Mouse (Mus musculus): ENCODE measurements around the gene Rad51d.

DNA sequence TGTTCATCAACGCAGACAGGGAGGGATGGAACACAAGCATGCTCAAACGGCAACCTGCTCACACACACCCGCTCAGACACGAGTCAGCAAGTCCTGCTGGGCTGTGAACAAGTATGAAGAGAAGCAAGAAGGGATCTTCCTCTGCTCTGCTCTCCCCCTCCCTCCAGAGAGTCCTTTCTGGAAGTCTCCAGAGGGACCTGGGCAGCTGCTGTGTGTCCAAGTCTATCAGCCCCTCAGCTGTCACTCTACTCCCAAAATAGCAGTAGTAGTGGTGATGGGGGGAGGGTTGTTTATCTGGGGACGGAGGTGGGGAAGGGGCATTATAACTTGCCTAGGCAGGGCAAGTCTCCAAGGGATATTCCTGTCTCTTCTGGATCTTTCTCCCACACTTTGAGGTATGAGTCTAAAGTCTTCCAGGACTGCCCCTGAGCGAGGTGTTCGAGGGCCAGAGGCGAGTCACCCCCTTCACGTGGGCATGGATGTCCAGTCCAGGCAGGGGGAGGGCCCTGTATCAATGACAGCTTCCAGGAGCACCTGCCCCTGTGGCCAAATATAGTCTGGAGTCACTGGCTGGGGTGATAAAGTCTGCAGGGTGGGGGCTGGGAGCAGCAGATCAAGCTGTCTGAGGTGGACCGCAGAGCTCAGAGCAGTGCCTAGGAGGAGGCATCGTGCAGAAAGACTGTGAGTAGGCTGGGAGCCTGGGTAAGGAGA is 20.4 kb upstream of the Rad51d start:
- TF ChIP-seq CTCF (IDR thresholded peaks at IDR 0.05; ENCODE audit: low read depth) (no peak), EP300 (IDR thresholded peaks at IDR 0.05; ENCODE audit: low read depth) (no peak)

All from liver, postnatal 0 days (tissue).